Mouse (Mus musculus): ENCODE measurements around the gene Tmprss13.

Tmprss13 gene

DNA sequence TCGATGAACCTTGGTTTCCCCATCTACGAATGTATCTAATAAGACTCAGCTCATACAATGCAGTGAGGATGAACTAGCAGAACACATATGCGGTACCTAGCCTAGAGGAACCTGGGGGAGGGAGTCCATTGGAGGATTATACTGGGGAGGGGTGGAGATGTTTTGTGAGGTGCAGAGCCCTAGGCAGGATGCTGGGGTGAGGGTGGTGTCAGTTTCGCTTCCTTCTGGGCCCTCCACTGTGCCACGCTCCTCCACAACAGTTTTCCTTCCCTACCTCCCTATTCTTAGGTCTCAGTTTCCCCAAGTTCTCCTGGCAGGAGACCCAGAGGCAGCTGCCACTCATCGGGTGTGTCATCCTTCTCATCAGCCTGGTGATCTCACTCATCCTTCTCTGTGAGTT, 10.7 kb downstream of the Tmprss13 start:
- DNase-seq (ENCODE audit: extremely low read depth, low read depth): no peak

DNA sequence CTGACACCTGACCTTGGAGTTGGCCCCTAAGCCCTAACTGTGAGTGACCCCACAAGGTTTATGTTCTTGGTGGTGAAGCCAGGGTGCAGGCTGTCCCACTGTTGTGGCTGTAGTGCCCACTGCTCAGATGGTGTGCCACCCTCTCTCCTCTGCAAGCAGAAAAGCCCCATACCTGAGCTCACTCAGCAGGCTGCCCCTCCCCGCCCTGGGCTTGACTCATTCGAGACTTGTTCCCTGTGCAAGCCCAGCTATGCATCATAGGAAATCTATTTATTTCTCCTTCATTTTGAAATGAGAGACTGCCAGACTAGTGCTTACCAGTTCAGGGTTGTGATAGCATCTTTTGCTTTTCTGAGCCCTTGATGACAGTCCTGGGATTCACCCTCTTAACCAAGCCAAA, 18.5 kb downstream of the Tmprss13 start:
- no peak for DNase-seq (ENCODE audit: extremely low read depth, low read depth)

DNA sequence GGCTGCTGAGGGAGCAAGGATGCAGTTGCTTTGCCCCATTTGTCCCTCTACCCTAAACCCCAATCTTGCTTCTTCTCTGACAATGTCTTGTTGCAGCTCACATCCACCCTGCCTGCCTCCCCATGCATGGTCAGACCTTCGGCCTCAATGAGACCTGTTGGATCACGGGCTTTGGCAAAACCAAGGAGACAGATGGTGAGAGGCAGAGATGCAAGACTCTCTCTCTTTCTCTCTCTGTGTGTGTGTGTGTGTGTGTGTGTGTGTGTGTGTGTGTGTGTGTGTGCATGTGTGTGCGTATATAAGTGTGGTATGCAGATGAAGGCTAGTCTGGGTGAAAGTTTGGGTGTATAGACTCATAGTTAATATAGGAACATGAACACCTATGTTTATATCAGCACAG, 24.2 kb downstream of the Tmprss13 start:
- DNase-seq (ENCODE audit: extremely low read depth, low read depth): no peak

GRCm38 (mm10) chr9:45345516-45345915, 26.6 kb downstream of the Tmprss13 start:
- DNase-seq (ENCODE audit: extremely low read depth, low read depth): no peak

DNA sequence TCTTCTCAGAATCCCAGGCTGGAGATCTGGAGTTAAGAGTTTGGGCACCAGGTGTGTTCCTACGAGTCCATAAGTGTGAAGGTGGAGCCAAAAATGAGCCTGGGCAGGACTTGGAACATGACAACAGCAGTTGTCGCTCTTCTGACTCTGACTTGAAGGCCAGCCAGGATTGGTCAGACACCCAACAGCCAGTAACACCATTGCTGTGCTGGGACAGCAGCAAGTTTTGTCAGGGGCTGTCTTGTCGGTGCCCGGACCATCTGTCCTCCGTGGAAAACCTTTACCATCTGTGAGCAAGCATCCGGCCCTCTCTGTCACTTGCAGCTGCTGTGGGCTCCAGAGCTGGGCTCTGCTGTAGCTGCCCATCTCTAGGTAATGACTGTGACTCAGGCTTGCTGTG, 27.4 kb downstream of the Tmprss13 start:
- no peak for DNase-seq (ENCODE audit: extremely low read depth, low read depth)

DNA sequence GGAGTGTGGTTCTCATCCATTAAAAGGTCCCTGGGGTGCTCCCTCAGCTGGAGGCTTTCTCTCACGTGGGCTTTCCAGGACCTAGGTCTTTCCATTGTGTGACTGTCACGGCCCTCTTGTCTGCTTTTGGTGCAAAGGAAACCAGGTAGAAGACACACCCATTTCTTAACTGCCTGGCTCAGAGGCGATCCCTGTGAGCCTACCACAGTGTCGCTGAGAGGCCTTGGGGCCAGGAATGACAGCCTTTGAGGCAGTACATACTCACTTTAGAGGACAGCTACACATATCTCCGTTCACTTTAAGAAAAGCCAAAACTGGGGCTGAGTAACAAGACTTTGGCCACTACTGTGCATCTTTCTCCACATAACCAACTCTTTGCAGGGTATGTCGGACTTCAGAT, 29.7 kb downstream of the Tmprss13 start:
- no peak for DNase-seq (ENCODE audit: extremely low read depth, low read depth)

GRCm38 (mm10) chr9:45349181-45349580, 30.3 kb downstream of the Tmprss13 start:
- no peak for DNase-seq (ENCODE audit: extremely low read depth, low read depth)

- DNase-seq (ENCODE audit: extremely low read depth, low read depth): no peak
Measured at GRCm38 (mm10) chr9:45349851-45350250, 31.0 kb downstream of the Tmprss13 start.

DNA sequence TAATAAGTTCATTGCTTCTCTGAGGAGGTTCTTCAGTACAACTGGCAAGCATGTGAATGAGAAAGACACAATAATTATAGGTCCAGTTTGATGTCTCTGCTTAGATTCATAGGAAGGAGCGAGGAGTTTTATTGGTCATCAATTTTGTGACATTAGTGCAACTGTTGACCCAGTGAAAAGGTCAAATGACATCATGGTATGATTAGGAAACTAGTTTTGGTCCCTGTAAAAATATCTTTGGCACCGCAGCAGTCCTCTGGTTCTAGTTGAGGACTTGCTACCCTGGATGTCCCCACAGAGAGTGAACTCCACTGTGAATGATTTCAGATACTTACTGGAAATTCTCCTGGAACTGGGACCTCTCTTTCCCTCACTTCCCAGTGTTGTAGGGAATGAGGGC, 36.3 kb downstream of the Tmprss13 start:
- DNase-seq (ENCODE audit: extremely low read depth, low read depth): no peak

GRCm38 (mm10) chr9:45358356-45358755, 39.5 kb downstream of the Tmprss13 start:
- no peak for DNase-seq (ENCODE audit: extremely low read depth, low read depth)

DNA sequence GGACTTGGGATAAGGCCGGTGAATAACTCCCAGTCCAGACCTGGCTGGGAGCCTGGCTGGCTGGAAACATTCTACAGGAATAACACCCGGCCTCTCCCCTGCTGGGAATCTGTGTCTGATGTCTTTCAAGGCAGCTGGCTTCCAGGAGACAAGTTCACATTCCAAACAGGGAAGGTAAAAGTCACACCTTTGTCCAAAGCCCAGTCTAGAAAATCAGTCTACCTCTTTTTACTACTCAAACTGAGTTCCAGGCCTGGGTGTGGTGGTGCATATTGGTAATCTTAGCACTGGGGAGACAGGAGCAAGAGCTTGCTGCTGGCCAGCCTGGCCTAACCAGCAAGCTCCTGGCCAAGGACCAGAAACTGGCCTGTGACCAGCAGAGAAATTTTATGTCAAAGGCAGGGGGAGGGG, 43.2 kb downstream of the Tmprss13 start:
- DNase-seq (ENCODE audit: extremely low read depth, low read depth): no peak

GRCm38 (mm10) chr9:45363639-45364214, 44.8 kb downstream of the Tmprss13 start:
- DNase-seq (ENCODE audit: extremely low read depth, low read depth): no peak

DNA sequence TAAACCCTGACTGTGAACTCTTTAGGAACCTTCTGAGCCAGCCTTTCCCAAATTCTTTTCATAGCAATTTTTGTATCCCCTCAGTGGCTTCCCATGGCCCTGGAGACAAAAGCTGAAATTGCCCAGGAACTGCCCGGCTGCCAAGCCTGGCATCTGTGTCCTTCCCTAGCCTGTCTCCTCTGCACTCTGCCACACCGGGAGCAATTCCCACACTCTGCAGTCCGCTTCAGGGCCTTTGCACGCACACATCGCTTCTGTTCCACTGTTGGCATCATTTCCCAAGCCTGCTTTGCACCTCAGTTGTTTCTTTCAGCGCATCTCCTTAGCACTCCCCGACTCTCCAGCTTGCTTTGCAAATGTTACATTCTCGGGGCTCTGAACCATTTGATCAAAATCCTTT, 48.8 kb downstream of the Tmprss13 start:
- DNase-seq (ENCODE audit: extremely low read depth, low read depth): no peak

- DNase-seq (ENCODE audit: extremely low read depth, low read depth): no peak
Measured at GRCm38 (mm10) chr9:45368341-45368901, 49.5 kb downstream of the Tmprss13 start.

- DNase-seq (ENCODE audit: extremely low read depth, low read depth): no peak
Measured at GRCm38 (mm10) chr9:45370117-45370561, 51.2 kb downstream of the Tmprss13 start, which contains the start of gene Fxyd6. Gene Fxyd6 (plus strand): TSS chr9:45370185.

GRCm38 (mm10) chr9:45370616-45371336, 51.9 kb downstream of the Tmprss13 start:
- no peak for DNase-seq (ENCODE audit: extremely low read depth, low read depth)

- no peak for DNase-seq (ENCODE audit: extremely low read depth, low read depth)
Measured at GRCm38 (mm10) chr9:45371337-45371707, 52.4 kb downstream of the Tmprss13 start.

GRCm38 (mm10) chr9:45373896-45374295, 55.0 kb downstream of the Tmprss13 start:
- no peak for DNase-seq (ENCODE audit: extremely low read depth, low read depth)

- DNase-seq (ENCODE audit: extremely low read depth, low read depth): no peak
Measured at GRCm38 (mm10) chr9:45374988-45375502, 56.1 kb downstream of the Tmprss13 start.

DNA sequence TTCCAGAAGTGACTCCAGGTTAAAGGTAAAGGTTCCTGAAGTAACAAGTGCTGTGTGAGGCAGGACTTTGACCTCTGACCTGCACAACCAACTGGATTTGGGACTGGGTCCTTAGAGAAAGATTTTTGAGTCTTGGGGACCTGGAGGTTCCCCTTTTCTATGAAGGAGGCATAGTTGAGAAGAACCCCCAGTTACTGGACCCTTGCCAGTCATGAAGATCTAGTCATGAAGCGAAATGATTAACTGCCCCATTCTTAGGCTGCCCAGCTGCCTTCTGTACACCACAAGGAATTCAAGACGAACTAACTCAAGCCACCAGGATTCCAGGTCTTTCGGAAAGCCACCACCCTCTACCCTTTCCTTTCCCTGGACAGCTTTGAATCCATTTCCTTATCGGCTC, 57.5 kb downstream of the Tmprss13 start:
- no peak for DNase-seq (ENCODE audit: extremely low read depth, low read depth)

DNA sequence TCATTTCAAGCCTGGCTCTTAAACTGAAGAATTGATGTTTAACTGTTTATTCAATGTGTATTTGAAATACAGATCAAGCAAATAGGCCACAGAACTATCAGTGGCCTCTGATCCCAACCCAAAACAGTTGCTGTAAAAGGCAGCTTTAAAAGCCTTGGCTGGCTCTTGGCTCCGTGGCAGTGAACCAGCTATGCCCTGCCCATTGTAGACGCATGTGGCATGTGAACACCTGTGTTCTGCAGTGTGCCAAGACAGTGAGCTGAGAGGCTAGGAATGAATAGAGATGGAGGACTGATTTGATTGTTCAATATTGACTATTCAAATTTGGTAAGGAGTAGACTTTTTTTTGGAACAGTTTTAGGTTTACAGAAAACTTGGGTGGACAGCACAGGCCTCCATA, 58.0 kb downstream of the Tmprss13 start:
- no peak for DNase-seq (ENCODE audit: extremely low read depth, low read depth)

- no peak for DNase-seq (ENCODE audit: extremely low read depth, low read depth)
Measured at GRCm38 (mm10) chr9:45380411-45381251, 61.7 kb downstream of the Tmprss13 start.
